Mouse (Mus musculus) CD8-positive naive resting alpha-beta T cell, adult 2 months (primary cell): ENCODE data around the gene Nudt2.
"Not testable (repeated sequence)": the region's sequence is repeated elsewhere in the genome, so short reads cannot be mapped to it uniquely, and the experiment has no call there.

Experiments used
- DNase-seq, 2 experiments: peaks; one replicate each; pipeline ENCODE4 v3.0.0; 2022; ENCODE audit warnings: low read depth in 2 of 2, low spot score in 2 of 2

Nudt2 gene

GRCm38 (mm10) chr4:41464345-41465286 is at the start of gene Nudt2, which contains the start of gene Kif24:
TSS of gene Nudt2 (plus strand) at chr4:41465151.
TSS of gene Kif24 (minus strand) at chr4:41464887.
- peak; percentile 95 to 97 for DNase-seq

GRCm38 (mm10) chr4:41416966-41417365 is 48.0 kb upstream of the Nudt2 start:
- no peak for DNase-seq

DNA sequence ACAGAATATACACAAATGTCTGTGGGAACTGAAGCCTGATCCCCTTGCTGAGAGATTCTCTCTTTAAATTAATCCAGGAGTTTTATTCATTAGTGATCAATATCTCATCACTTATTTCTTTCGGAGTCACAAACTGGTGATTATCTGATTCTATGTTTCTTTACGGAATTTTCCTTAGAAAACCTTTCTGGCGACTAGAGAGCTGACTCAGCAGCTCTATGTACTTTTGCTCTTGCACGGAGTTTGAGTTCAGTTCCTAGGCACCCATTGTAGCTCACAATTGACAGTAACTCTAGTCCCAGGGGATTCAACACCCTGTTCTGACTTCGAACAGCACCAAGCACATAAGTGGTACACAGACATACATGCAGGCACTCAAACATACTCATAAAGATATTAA is 26.0 kb upstream of the Nudt2 start:
- no peak for DNase-seq

DNA sequence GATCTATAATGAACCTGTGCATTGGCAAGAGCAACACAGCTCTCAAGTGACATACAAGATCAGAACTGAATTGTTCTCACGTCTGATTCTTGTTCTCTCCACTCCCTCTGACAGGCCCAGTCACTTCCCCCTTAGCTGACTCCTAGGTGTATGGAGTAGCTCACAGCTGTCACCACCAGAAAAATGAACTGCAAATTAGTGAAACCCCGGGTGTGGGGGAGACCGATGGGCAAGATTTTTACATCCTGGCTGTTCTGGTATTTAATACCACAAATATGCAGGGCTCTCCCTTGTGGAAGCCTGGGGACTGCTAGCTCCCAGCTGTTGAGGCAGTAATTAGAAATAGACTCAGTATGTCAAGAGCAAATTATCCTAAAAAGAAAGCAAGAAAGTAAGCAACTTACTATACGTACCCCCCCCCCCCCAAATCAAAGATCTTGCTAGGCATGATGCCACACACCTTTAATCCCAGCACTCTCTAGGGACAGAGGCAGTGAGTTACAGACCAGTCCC is 22.1 kb upstream of the Nudt2 start:
- DNase-seq: no peak

DNA sequence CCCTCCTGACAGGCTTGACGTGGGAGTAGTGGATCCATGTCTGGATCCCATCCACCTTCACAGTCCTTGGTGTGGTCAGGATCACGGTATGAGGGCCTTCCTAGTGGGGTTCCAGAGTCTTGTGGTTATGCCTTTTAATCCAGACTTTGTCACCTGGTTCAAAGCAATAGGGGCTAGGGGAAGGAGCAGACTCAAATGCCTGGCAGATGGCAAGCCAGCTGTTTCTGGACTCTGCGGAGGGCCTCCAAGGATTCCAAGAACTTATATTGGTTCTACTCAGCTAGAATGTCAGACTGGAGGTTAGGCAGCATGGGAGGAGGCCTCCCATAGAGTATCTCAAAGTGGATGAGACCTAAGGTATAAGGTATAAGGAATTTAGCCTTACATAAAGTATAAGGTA is 17.4 kb upstream of the Nudt2 start:
- no peak for DNase-seq

DNA sequence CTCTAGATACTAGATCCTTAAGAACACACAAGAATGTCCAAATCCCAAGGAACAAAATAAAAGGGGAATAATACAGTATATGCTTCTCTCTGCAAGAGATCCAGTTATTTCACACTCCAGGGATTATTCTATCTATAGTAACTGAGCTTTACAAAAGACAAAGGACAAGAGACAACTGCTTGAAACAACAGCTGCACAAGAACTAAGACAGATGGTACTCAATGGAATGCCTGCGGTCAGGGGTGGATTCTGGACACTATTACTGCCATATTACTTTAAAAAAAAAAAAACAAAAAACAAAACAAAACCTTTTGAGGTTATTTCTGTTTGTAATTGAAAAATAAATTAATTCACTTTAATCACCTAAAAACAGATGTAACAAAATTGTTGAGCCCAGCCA is 4.3 kb upstream of the Nudt2 start:
- no peak for DNase-seq

DNA sequence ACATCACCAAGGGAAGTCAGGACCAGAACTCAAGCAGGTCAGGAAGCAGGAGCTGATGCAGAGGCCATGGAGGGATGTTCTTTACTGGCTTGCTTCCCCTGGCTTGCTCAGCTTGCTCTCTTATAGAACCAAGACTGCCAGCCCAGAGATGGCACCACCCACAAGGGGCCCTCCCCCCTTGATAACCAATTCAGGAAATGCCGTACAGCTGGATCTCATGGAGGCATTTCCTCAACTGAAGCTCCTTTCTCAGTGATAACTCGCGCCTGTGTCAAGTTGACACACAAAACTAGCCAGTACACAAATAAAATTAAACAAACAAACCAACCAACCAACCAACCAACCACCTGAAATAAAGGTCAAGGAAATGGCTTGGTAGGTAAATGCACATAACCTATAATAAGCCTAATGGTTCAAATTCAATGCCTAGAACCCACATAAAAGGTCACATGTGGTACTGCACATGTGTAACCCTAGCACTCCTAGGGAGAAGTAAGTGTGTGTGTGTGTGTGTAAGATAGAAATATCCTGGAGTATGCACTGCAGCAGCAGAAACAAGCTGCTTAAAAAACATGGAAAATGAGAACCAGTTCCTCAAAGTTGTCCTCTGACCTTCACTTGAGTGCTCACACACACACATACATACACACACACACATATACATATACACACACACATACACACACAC is 1.8 kb upstream of the Nudt2 start:
- not testable (repeated sequence) for DNase-seq

GRCm38 (mm10) chr4:41465287-41465665 is 325 bp downstream of the Nudt2 start:
- no peak for DNase-seq

GRCm38 (mm10) chr4:41468396-41469080 is 3.6 kb downstream of the Nudt2 start:
- DNase-seq: peak in 1 of 2 experiments; percentile 10

- DNase-seq: no peak
These were observed 4.2 kb downstream of the Nudt2 start for GRCm38 (mm10) chr4:41469199-41469598.

- DNase-seq: no peak
These were observed 5.2 kb downstream of the Nudt2 start for GRCm38 (mm10) chr4:41470051-41470683.

- no peak for DNase-seq
These were observed 5.9 kb downstream of the Nudt2 start for GRCm38 (mm10) chr4:41470684-41471383.

DNA sequence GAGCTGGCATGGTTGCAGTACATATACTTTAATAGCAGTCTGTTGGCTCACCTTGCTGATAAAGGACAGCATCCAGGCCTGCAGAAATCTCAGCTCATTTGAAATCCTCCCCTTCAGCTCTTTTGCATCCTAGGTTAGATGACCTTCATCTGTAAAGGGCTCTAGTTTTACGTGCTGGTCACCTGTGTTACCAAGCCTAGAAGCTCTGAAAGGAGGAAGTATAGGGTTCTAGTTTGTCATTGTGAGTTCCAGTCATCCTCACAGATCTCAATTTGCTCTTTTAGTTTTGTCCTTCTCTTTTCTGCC is 6.4 kb downstream of the Nudt2 start:
- DNase-seq: no peak

- DNase-seq: no peak
These were observed 12.8 kb downstream of the Nudt2 start for GRCm38 (mm10) chr4:41477648-41478160.

- DNase-seq: no peak
These were observed 14.0 kb downstream of the Nudt2 start for GRCm38 (mm10) chr4:41478751-41479455.

DNA sequence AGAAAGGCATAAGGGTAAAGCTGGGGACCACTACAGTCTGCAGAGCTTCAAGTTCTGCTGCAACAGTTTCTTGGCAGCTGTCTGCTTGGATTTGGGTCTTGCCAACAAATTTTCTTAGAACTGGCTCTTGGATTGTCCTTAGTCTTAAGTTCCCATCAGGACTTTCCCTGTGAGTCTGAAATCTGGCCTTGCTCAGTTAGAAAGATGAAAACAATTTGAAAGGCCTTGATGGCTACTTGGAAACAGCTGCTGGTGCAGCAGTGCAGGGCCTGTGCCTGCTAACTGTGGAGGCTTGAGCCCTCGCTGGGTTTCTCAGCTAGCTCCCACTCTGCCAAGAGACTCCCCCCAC is 14.5 kb downstream of the Nudt2 start:
- DNase-seq: no peak

- DNase-seq: no peak
These were observed 15.3 kb downstream of the Nudt2 start for GRCm38 (mm10) chr4:41480254-41480653.

GRCm38 (mm10) chr4:41481601-41482017 is 16.7 kb downstream of the Nudt2 start:
- no peak for DNase-seq

GRCm38 (mm10) chr4:41492951-41493350 is 28.0 kb downstream of the Nudt2 start:
- DNase-seq: no peak
